In the genomic region with DNA sequence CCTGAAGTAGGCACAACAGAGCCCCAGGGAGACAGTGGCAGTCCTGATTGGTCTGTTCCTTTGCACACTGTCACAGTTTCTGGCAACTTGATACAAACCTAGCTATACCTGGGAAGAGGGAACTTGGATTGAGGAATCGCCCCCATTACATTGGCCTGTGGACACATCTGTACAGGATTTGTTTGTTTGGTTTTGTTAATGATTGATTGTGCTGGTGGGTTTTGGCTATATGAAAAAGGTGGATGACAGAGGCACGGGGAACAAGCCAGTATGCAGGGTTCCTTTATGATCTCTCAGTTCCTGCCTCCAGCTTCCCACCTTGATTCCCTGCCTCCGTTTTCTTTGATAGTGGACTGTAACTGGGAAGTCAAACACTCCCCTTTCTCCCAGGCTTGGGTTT, we compare ENCODE assay signal across 14 mouse cellular contexts. TPM values are rescaled to one million over a fixed set of nuclear protein-coding genes. Genes with fewer than 3 reads are reported as not detected.
DNase-seq lines count a peak whose midpoint lies in the region; ATAC-seq and TF ChIP-seq lines count a peak whose summit lies in the region.
"Had no signal": no experiment of that assay in that cellular context is flagged by ENCODE, and none has a peak within 500 bp of the region (broad histone marks: within the 10 kb centered on the region; RNA-seq: fewer than 3 reads in every experiment).

No protein-coding gene starts in this region.

- no peaks in the 10 kb centered on the region for H3K27me3 ChIP-seq in heart, embryonic 12.5 days (replicated peaks)
- H3K27me3 ChIP-seq in heart, embryonic 10.5 days (ENCODE audit: insufficient read depth, poor library complexity, severe bottlenecking), result no peaks in the 10 kb centered on the region
- no peaks in the 10 kb centered on the region for H3K27me3 ChIP-seq in intestine, embryonic 15.5 days (replicated peaks)
- H3K27me3 ChIP-seq in intestine, embryonic 16.5 days (replicated peaks; ENCODE audit: control insufficient read depth, insufficient read depth, low read length), result no peaks in the 10 kb centered on the region
- H3K27me3 ChIP-seq in lung, embryonic 14.5 days (ENCODE audit: insufficient read depth, low read length), result no peaks in the 10 kb centered on the region
- no peaks in the 10 kb centered on the region for H3K27me3 ChIP-seq in stomach, embryonic 15.5 days (replicated peaks)
- no peaks in the 10 kb centered on the region for H3K27me3 ChIP-seq in stomach, postnatal 0 days (ENCODE audit: control insufficient read depth, insufficient read depth, low read length)
- H3K27me3 ChIP-seq: midbrain, embryonic 13.5 days had no signal

- TF ChIP-seq EP300 in stomach, postnatal 0 days (optimal IDR thresholded peaks at IDR 0.05), result no peak

- WGBS in heart, embryonic 12.5 days, result 54% methylated on average over 3 of the region's 3 CpGs
- 75% methylated on average over 3 of the region's 3 CpGs for WGBS in heart, embryonic 10.5 days
- 60% methylated on average over 3 of the region's 3 CpGs for WGBS in intestine, embryonic 15.5 days
- WGBS in intestine, embryonic 16.5 days, result 51% methylated on average over 3 of the region's 3 CpGs
- 30% methylated on average over 3 of the region's 3 CpGs for WGBS in lung, embryonic 14.5 days
- WGBS in stomach, embryonic 15.5 days, result 44% methylated on average over 3 of the region's 3 CpGs
- 50% methylated on average over 3 of the region's 3 CpGs for WGBS in stomach, postnatal 0 days

- H3K27ac ChIP-seq in heart, embryonic 12.5 days (ENCODE audit: poor library complexity, severe bottlenecking), result no peak overlapping the region
- H3K27ac ChIP-seq in heart, embryonic 10.5 days, result no peak overlapping the region
- no peak overlapping the region for H3K27ac ChIP-seq in intestine, embryonic 15.5 days
- H3K27ac ChIP-seq in intestine, embryonic 16.5 days (ENCODE audit: low read length), result no peak overlapping the region
- peak overlapping the region; percentile 58; the same call in 1 of the 2 replicates for H3K27ac ChIP-seq in lung, embryonic 14.5 days (ENCODE audit: low read depth)
- H3K27ac ChIP-seq in stomach, embryonic 15.5 days, result no peak overlapping the region
- no peak overlapping the region for H3K27ac ChIP-seq in stomach, postnatal 0 days (replicated peaks)
- H3K27ac ChIP-seq: gastrocnemius, adult 2 months; hindbrain, embryonic 10.5 days; midbrain, embryonic 13.5 days had no signal

- H3K4me2 ChIP-seq in heart, embryonic 12.5 days, result peak overlapping the region; percentile 38
- 0 out of 2 replicates have a peak overlapping the region, but pooled peaks have one; percentile 1 for H3K4me2 ChIP-seq in intestine, embryonic 15.5 days (replicated peaks)
- no peak overlapping the region for H3K4me2 ChIP-seq in intestine, embryonic 16.5 days (ENCODE audit: low read depth, low read length)
- peak overlapping the region; percentile 32; the same call in 1 of the 2 replicates for H3K4me2 ChIP-seq in lung, embryonic 14.5 days
- peak overlapping the region; percentile 29; the same call in 1 of the 2 replicates for H3K4me2 ChIP-seq in stomach, embryonic 15.5 days
- H3K4me2 ChIP-seq in stomach, postnatal 0 days (replicated peaks; ENCODE audit: low read depth), result no peak overlapping the region
- H3K4me2 ChIP-seq: heart, embryonic 11.5 days; midbrain, embryonic 13.5 days had no signal

- H3K4me3 ChIP-seq in heart, embryonic 12.5 days, result no peak overlapping the region
- H3K4me3 ChIP-seq in heart, embryonic 10.5 days, result no peak overlapping the region
- no peak overlapping the region for H3K4me3 ChIP-seq in intestine, embryonic 15.5 days (replicated peaks)
- H3K4me3 ChIP-seq in intestine, embryonic 16.5 days (ENCODE audit: low read length), result no peak overlapping the region
- H3K4me3 ChIP-seq in lung, embryonic 14.5 days (ENCODE audit: low read depth, low read length), result no peak overlapping the region
- no peak overlapping the region for H3K4me3 ChIP-seq in stomach, embryonic 15.5 days (replicated peaks)
- no peak overlapping the region for H3K4me3 ChIP-seq in stomach, postnatal 0 days (ENCODE audit: low read depth, low read length)
- H3K4me3 ChIP-seq: hindbrain, embryonic 10.5 days; midbrain, embryonic 13.5 days had no signal

- H3K9me3 ChIP-seq in heart, embryonic 12.5 days (replicated peaks), result no peaks in the 10 kb centered on the region
- H3K9me3 ChIP-seq in heart, embryonic 10.5 days, result no peaks in the 10 kb centered on the region
- no peaks in the 10 kb centered on the region for H3K9me3 ChIP-seq in intestine, embryonic 15.5 days
- H3K9me3 ChIP-seq in intestine, embryonic 16.5 days (ENCODE audit: control insufficient read depth, low read length), result no peaks in the 10 kb centered on the region
- H3K9me3 ChIP-seq in lung, embryonic 14.5 days (ENCODE audit: low read depth, low read length), result no peaks in the 10 kb centered on the region
- no peaks in the 10 kb centered on the region for H3K9me3 ChIP-seq in stomach, embryonic 15.5 days
- H3K9me3 ChIP-seq in stomach, postnatal 0 days (ENCODE audit: control insufficient read depth, low read length), result no peaks in the 10 kb centered on the region
- H3K9me3 ChIP-seq: hindbrain, embryonic 10.5 days; midbrain, embryonic 13.5 days had no signal

- no peaks in the 10 kb centered on the region for H3K36me3 ChIP-seq in heart, embryonic 12.5 days
- H3K36me3 ChIP-seq in heart, embryonic 10.5 days, result no peaks in the 10 kb centered on the region
- no peaks in the 10 kb centered on the region for H3K36me3 ChIP-seq in intestine, embryonic 15.5 days
- no peaks in the 10 kb centered on the region for H3K36me3 ChIP-seq in intestine, embryonic 16.5 days (ENCODE audit: control insufficient read depth, insufficient read depth, low read length)
- no peaks in the 10 kb centered on the region for H3K36me3 ChIP-seq in lung, embryonic 14.5 days (ENCODE audit: insufficient read depth)
- H3K36me3 ChIP-seq in stomach, embryonic 15.5 days, result no peaks in the 10 kb centered on the region
- H3K36me3 ChIP-seq in stomach, postnatal 0 days (ENCODE audit: control insufficient read depth, insufficient read depth, low read length), result no peaks in the 10 kb centered on the region
- H3K36me3 ChIP-seq: hindbrain, embryonic 10.5 days; midbrain, embryonic 13.5 days had no signal

- H3K4me1 ChIP-seq in heart, embryonic 12.5 days (replicated peaks), result peaks cover 2% of the 10 kb centered on the region; the same call in 1 of the 2 replicates
- no peaks in the 10 kb centered on the region for H3K4me1 ChIP-seq in heart, embryonic 10.5 days
- H3K4me1 ChIP-seq in intestine, embryonic 15.5 days (replicated peaks), result no peaks in the 10 kb centered on the region
- H3K4me1 ChIP-seq in intestine, embryonic 16.5 days (ENCODE audit: control insufficient read depth, insufficient read depth, low read length), result no peaks in the 10 kb centered on the region
- H3K4me1 ChIP-seq in lung, embryonic 14.5 days (ENCODE audit: insufficient read depth), result 0 out of 2 replicates have a peak, but pooled peaks cover 6% of the 10 kb centered on the region
- H3K4me1 ChIP-seq in stomach, embryonic 15.5 days, result no peaks in the 10 kb centered on the region
- no peaks in the 10 kb centered on the region for H3K4me1 ChIP-seq in stomach, postnatal 0 days (replicated peaks; ENCODE audit: control insufficient read depth, insufficient read depth)

- ATAC-seq in heart, embryonic 12.5 days (ENCODE audit: insufficient number of reproducible peaks, low FRiP score), result no peak
- ATAC-seq in intestine, embryonic 15.5 days, result no peak
- ATAC-seq in intestine, embryonic 16.5 days, result no peak
- ATAC-seq in lung, embryonic 14.5 days (ENCODE audit: insufficient read depth), result no peak
- no peak for ATAC-seq in stomach, embryonic 15.5 days (ENCODE audit: insufficient read depth, low FRiP score, low read depth)
- ATAC-seq in stomach, postnatal 0 days (ENCODE audit: low FRiP score, low TSS enrichment), result no peak
- ATAC-seq: midbrain, embryonic 13.5 days had no signal

- DNase-seq in heart, embryonic 10.5 days (ENCODE audit: low spot score), result no peak
- DNase-seq in lung, embryonic 14.5 days, result no peak
- no peak for DNase-seq in lung, postnatal 14 days
- DNase-seq in stomach, postnatal 0 days (ENCODE audit: low spot score), result no peak
- DNase-seq: thymus, adult 2 months; thymus, postnatal 4 days had no signal

- no peak for TF ChIP-seq CTCF in lung, embryonic 14.5 days (IDR thresholded peaks at IDR 0.05; ENCODE audit: low read depth)
- no peak for TF ChIP-seq CTCF in stomach, postnatal 0 days (IDR thresholded peaks at IDR 0.05; ENCODE audit: low read depth)

- no peak overlapping the region for H3K9ac ChIP-seq in heart, embryonic 12.5 days
- H3K9ac ChIP-seq in intestine, embryonic 15.5 days, result no peak overlapping the region
- H3K9ac ChIP-seq in intestine, embryonic 16.5 days (ENCODE audit: low read depth, low read length), result no peak overlapping the region
- no peak overlapping the region for H3K9ac ChIP-seq in lung, embryonic 14.5 days
- no peak overlapping the region for H3K9ac ChIP-seq in stomach, embryonic 15.5 days
- no peak overlapping the region for H3K9ac ChIP-seq in stomach, postnatal 0 days (ENCODE audit: low read length)
- H3K9ac ChIP-seq: midbrain, embryonic 13.5 days had no signal

RNA-seq across cellular contexts. Expression of a gene that starts 33.6 kb away (rescaled TPM):
- 15.0 and 17.6 TPM in 2 replicates for polyA plus RNA-seq in heart, embryonic 12.5 days (2016; fragmentation: Nextera tagmentation; extraction: Ambion mirVana)
- polyA plus RNA-seq in heart, embryonic 10.5 days (2016; fragmentation: Nextera tagmentation; extraction: Ambion mirVana), result 13.0 and 15.9 TPM in 2 replicates
- 16.6 and 17.8 TPM in 2 replicates for polyA plus RNA-seq in intestine, embryonic 15.5 days (2015; fragmentation: Nextera tagmentation; extraction: Ambion mirVana)
- polyA plus RNA-seq in intestine, embryonic 16.5 days (2015; fragmentation: Nextera tagmentation; extraction: Ambion mirVana), result 10.9 and 14.6 TPM in 2 replicates
- 19.0 and 20.6 TPM in 2 replicates for polyA plus RNA-seq in lung, embryonic 14.5 days (2014; fragmentation: Nextera tagmentation; extraction: Ambion mirVana)
- polyA plus RNA-seq in stomach, embryonic 15.5 days (2015; fragmentation: Nextera tagmentation; extraction: Ambion mirVana), result 17.2 and 19.5 TPM in 2 replicates
- 6.8 and 7.5 TPM in 2 replicates for polyA plus RNA-seq in stomach, postnatal 0 days (2015; fragmentation: Nextera tagmentation; extraction: Ambion mirVana)

Comparison
In these comparisons a context has a peak if more than half of its experiments do, and no peak if none do; other contexts are left out.
1. H3K4me2 ChIP-seq: peak in heart, embryonic 12.5 days (single experiment), intestine, embryonic 15.5 days (single experiment), lung, embryonic 14.5 days (single experiment) and stomach, embryonic 15.5 days (single experiment); none in intestine, embryonic 16.5 days (single experiment) and stomach, postnatal 0 days (single experiment).